9 mouse cellular contexts compared by ENCODE assay signal in genomic region chr6:128358999-128359398, GRCm38 (mm10). TPM values are rescaled to one million over a fixed set of nuclear protein-coding genes. Genes with fewer than 3 reads are reported as not detected.
DNase-seq lines count a peak whose midpoint lies in the region; ATAC-seq and TF ChIP-seq lines count a peak whose summit lies in the region.
"Had no signal": no experiment of that assay in that cellular context is flagged by ENCODE, and none has a peak within 500 bp of the region (broad histone marks: within the 10 kb centered on the region; RNA-seq: fewer than 3 reads in every experiment).

No protein-coding gene starts in this region.

- H3K4me1 ChIP-seq in testis, adult 2 months (ENCODE audit: control insufficient read depth, insufficient read depth, low read length): peaks cover 14% of the 10 kb centered on the region
- peaks cover 24% of the 10 kb centered on the region for H3K4me1 ChIP-seq in limb, embryonic 14.5 days (ENCODE audit: control insufficient read depth, insufficient read depth, low read length)

- H3K27ac ChIP-seq in testis, adult 2 months (ENCODE audit: control insufficient read depth, insufficient read depth, low read depth, low read length): no peak overlapping the region
- no peak overlapping the region for H3K27ac ChIP-seq in limb, embryonic 14.5 days (replicated peaks; ENCODE audit: low read depth, low read length)

- 31% methylated on average over 2 of the region's 2 CpGs for WGBS in limb, embryonic 14.5 days

- no peak overlapping the region for H3K4me3 ChIP-seq in testis, adult 2 months (ENCODE audit: control insufficient read depth, low read depth, low read length)
- no peak overlapping the region for H3K4me3 ChIP-seq in limb, embryonic 14.5 days (replicated peaks; ENCODE audit: low read length)

- H3K36me3 ChIP-seq in testis, adult 2 months (ENCODE audit: control insufficient read depth, insufficient read depth, low read length): no peaks in the 10 kb centered on the region
- peaks cover 22% of the 10 kb centered on the region for H3K36me3 ChIP-seq in limb, embryonic 14.5 days (ENCODE audit: control insufficient read depth, insufficient read depth, low read length)

- no peak for ATAC-seq in limb, embryonic 14.5 days (ENCODE audit: low FRiP score, low read depth)
- ATAC-seq in megakaryocyte-erythroid progenitor cell, adult 5-6 weeks (replicated peaks; ENCODE audit: low FRiP score, low TSS enrichment, poor library complexity, severe bottlenecking): no peak

- DNase-seq in testis, postnatal 14 days (ENCODE audit: low spot score): no peak
- peak; percentile 41 for DNase-seq in adrenal gland, adult 8-10 months
- peak; percentile 38 for DNase-seq in embryo, embryonic 11.5 days (ENCODE audit: low read depth, low spot score)
- DNase-seq in induced T-regulatory cell, adult 2 months (ENCODE audit: low read depth): peak; percentile 81
- peak; percentile 60 for DNase-seq in limb, embryonic 14.5 days (ENCODE audit: low spot score)
- DNase-seq in retina, postnatal 1 day: peak; percentile 77

- no peak for TF ChIP-seq POLR2A in testis, adult 2 months (IDR thresholded peaks at IDR 0.05; ENCODE audit: control insufficient read depth, low read depth, low read length)
- no peak for TF ChIP-seq POLR2A in limb, embryonic 14.5 days (IDR thresholded peaks at IDR 0.05; ENCODE audit: borderline replicate concordance, extremely low read depth, insufficient read depth, insufficient read length)

- no peaks in the 10 kb centered on the region for H3K9me3 ChIP-seq in limb, embryonic 14.5 days (ENCODE audit: control insufficient read depth, low read length)

- H3K4me2 ChIP-seq in limb, embryonic 14.5 days (replicated peaks; ENCODE audit: low read depth, low read length, severe bottlenecking): no peak overlapping the region

- TF ChIP-seq CTCF in testis, adult 2 months (IDR thresholded peaks at IDR 0.05; ENCODE audit: control insufficient read depth, insufficient read depth, insufficient replicate concordance, low read depth, low read length): peak; percentile 63; the same call in 1 of the 2 replicates

- H3K27me3 ChIP-seq in testis, adult 2 months (ENCODE audit: control insufficient read depth, insufficient read depth, low read length): no peaks in the 10 kb centered on the region
- no peaks in the 10 kb centered on the region for H3K27me3 ChIP-seq in limb, embryonic 14.5 days (ENCODE audit: control insufficient read depth, insufficient read depth, low read length)

- no peak overlapping the region for H3K9ac ChIP-seq in limb, embryonic 14.5 days (ENCODE audit: low read depth, low read length, severe bottlenecking)

RNA-seq across cellular contexts. Expression of gene Tulp3, which starts 3.3 kb away (rescaled TPM):
- polyA plus RNA-seq in testis, adult 2 months (2012; rRNA removed): 4.4 and 5.4 TPM in 2 replicates
- 10 to 100 TPM; 36.4 to 54.3 (median 42.7) TPM for total RNA-seq in adrenal gland, adult 8-10 months (2022)
- polyA plus RNA-seq in limb, embryonic 14.5 days (2012; rRNA removed): 49.0 and 56.1 TPM in 2 replicates
- 20.3 and 24.8 TPM in 2 replicates for polyA plus RNA-seq in limb, embryonic 14.5 days (2014; fragmentation: Nextera tagmentation; extraction: Ambion mirVana)
- 0.33 and 2.6 TPM in 2 replicates for total RNA-seq in megakaryocyte-erythroid progenitor cell, adult 5-6 weeks (2014; fragmentation: Nextera tagmentation)
- 0.47 and 8.3 TPM in 2 replicates for total RNA-seq in megakaryocyte-erythroid progenitor cell, adult 5-6 weeks (2017)

RNA-seq across cellular contexts. Expression of gene Rhno1, which starts 3.7 kb away (rescaled TPM):
- 41.5 and 47.9 TPM in 2 replicates for polyA plus RNA-seq in testis, adult 2 months (2012; rRNA removed)
- total RNA-seq in adrenal gland, adult 8-10 months (2022): 10 to 100 TPM; 16.5 to 21.4 (median 16.9) TPM
- polyA plus RNA-seq in limb, embryonic 14.5 days (2012; rRNA removed): 58.8 and 61.3 TPM in 2 replicates
- 127 and 138 TPM in 2 replicates for polyA plus RNA-seq in limb, embryonic 14.5 days (2014; fragmentation: Nextera tagmentation; extraction: Ambion mirVana)
- 82.4 and 109 TPM in 2 replicates for total RNA-seq in megakaryocyte-erythroid progenitor cell, adult 5-6 weeks (2014; fragmentation: Nextera tagmentation)
- total RNA-seq in megakaryocyte-erythroid progenitor cell, adult 5-6 weeks (2017): 53.5 and 57.2 TPM in 2 replicates

RNA-seq across cellular contexts. Expression of gene Foxm1, which starts 3.8 kb away (rescaled TPM):
- 126 and 128 TPM in 2 replicates for polyA plus RNA-seq in testis, adult 2 months (2012; rRNA removed)
- total RNA-seq in adrenal gland, adult 8-10 months (2022): 1 to 10 TPM; 1.7 to 4.1 (median 3.3) TPM
- polyA plus RNA-seq in limb, embryonic 14.5 days (2012; rRNA removed): 81.2 and 93.9 TPM in 2 replicates
- 30.9 and 33.1 TPM in 2 replicates for polyA plus RNA-seq in limb, embryonic 14.5 days (2014; fragmentation: Nextera tagmentation; extraction: Ambion mirVana)
- total RNA-seq in megakaryocyte-erythroid progenitor cell, adult 5-6 weeks (2014; fragmentation: Nextera tagmentation): 60.1 and 63.2 TPM in 2 replicates
- 5.8 and 6.7 TPM in 2 replicates for total RNA-seq in megakaryocyte-erythroid progenitor cell, adult 5-6 weeks (2017)

RNA-seq across cellular contexts. Expression of gene Tex52, which starts 16.3 kb away (rescaled TPM):
- polyA plus RNA-seq in testis, adult 2 months (2012; rRNA removed): 44.5 and 49.1 TPM in 2 replicates
- total RNA-seq in adrenal gland, adult 8-10 months (2022): not detected
- 0.77 and 1.1 TPM in 2 replicates for polyA plus RNA-seq in limb, embryonic 14.5 days (2012; rRNA removed)
- polyA plus RNA-seq in limb, embryonic 14.5 days (2014; fragmentation: Nextera tagmentation; extraction: Ambion mirVana): 0.26 and 0.37 TPM in 2 replicates
- total RNA-seq in megakaryocyte-erythroid progenitor cell, adult 5-6 weeks (2014; fragmentation: Nextera tagmentation): 0.87 TPM in 1 of 2 replicates, not detected in the other
- 1.3 TPM in 1 of 2 replicates, not detected in the other for total RNA-seq in megakaryocyte-erythroid progenitor cell, adult 5-6 weeks (2017)
- total RNA-seq: gastrocnemius, adult 8-10 months had no signal

RNA-seq across cellular contexts. Expression of gene Gm44596, which starts 16.3 kb away (rescaled TPM):
- polyA plus RNA-seq in testis, adult 2 months (2012; rRNA removed): not detected in 2 replicates
- not detected for total RNA-seq in adrenal gland, adult 8-10 months (2022)
- polyA plus RNA-seq in limb, embryonic 14.5 days (2012; rRNA removed): not detected in 2 replicates
- not detected in 2 replicates for polyA plus RNA-seq in limb, embryonic 14.5 days (2014; fragmentation: Nextera tagmentation; extraction: Ambion mirVana)
- not detected in 2 replicates for total RNA-seq in megakaryocyte-erythroid progenitor cell, adult 5-6 weeks (2014; fragmentation: Nextera tagmentation)
- total RNA-seq in megakaryocyte-erythroid progenitor cell, adult 5-6 weeks (2017): not detected in 2 replicates
- total RNA-seq: gastrocnemius, adult 8-10 months had no signal

Comparison
In these comparisons a context has a peak if more than half of its experiments do, and no peak if none do; other contexts are left out.
1. RNA of gene Tulp3, which starts 3.3 kb away (total RNA-seq): 36.4 to 54.3 TPM in adrenal gland, adult 8-10 months; 0.33 to 8.3 TPM in megakaryocyte-erythroid progenitor cell, adult 5-6 weeks; every median in the first group is over 4 times any median in the second.